Mouse (Mus musculus) CH12.LX (cell line): ENCODE measurements at regions not wholly inside any gene's neighbourhood (a gene's known extent, or its start where the extent isn't known, plus 50 kb on each side); places are given as distances from the start of the nearest gene placed in this dataset.

Experiments
- DNase-seq: peaks from one replicate; pipeline ENCODE4 v3.0.0-alpha.2; 2013; ENCODE audit errors: extremely low read depth
- H3K27ac ChIP-seq: 2 replicates; pipeline ENCODE4 v1.5.1; 2012; ENCODE audit warnings: low read depth, mild to moderate bottlenecking, control low read depth, moderate library complexity; ENCODE audit not compliant: insufficient read depth
- H3K27me3 ChIP-seq: replicated peaks from 2 replicates; pipeline ENCODE3; 2012; ENCODE audit warnings: inconsistent platforms
- H3K36me3 ChIP-seq, 2 experiments: replicated peaks in 1 of 2; 2 replicates each; pipeline versions ENCODE3 to v1.6.1; 2012; ENCODE audit warnings: inconsistent platforms in 1 of 2, low read length in 1 of 2, mild to moderate bottlenecking in 1 of 2, mixed read lengths in 1 of 2, moderate library complexity in 1 of 2; ENCODE audit not compliant: control insufficient read depth in 1 of 2, insufficient read depth in 1 of 2
- H3K4me1 ChIP-seq, 2 experiments: 2 replicates each; pipeline ENCODE4 v1.6.1; 2012; ENCODE audit warnings: inconsistent platforms in 1 of 2, moderate library complexity in 1 of 2; ENCODE audit not compliant: insufficient read depth in 2 of 2, control insufficient read depth in 1 of 2
- H3K4me2 ChIP-seq: 2 replicates; pipeline ENCODE4 v1.6.1; 2012; ENCODE audit warnings: low read depth, mild to moderate bottlenecking, control low read depth; ENCODE audit not compliant: poor library complexity, insufficient read depth, severe bottlenecking
- H3K4me3 ChIP-seq, 3 experiments: fragments of 150-350 bp in 1 of 3; sonication (generic) in 1 of 3; replicated peaks in 1 of 3; 2 replicates each; pipeline versions ENCODE3 to v1.5.1; 2011 to 2012; ENCODE audit warnings: low read depth in 2 of 3, low read length in 2 of 3, mild to moderate bottlenecking in 2 of 3, moderate library complexity in 2 of 3, control low read depth in 1 of 3, improper control_type of control experiment in 1 of 3, inconsistent platforms in 1 of 3, mixed read lengths in 1 of 3; ENCODE audit not compliant: poor library complexity in 1 of 3
- H3K79me2 ChIP-seq: replicated peaks from 2 replicates; pipeline ENCODE4 v1.6.1; 2012; ENCODE audit warnings: mild to moderate bottlenecking, moderate library complexity; ENCODE audit not compliant: control insufficient read depth, poor library complexity, insufficient read depth, severe bottlenecking; ENCODE audit errors: extremely low read depth
- H3K9ac ChIP-seq: 2 replicates; pipeline ENCODE4 v1.6.1; 2012; ENCODE audit warnings: low read depth, mild to moderate bottlenecking, control low read depth, moderate library complexity; ENCODE audit not compliant: insufficient read depth
- H3K9me3 ChIP-seq: replicated peaks from 2 replicates; pipeline ENCODE3; 2012; ENCODE audit warnings: low read length, inconsistent platforms, mixed read lengths
- BHLHE40 ChIP-seq: IDR thresholded peaks from 2 replicates; pipeline ENCODE4 v1.6.1; 2011; ENCODE audit warnings: mild to moderate bottlenecking, low read depth, low read length, improper control_type of control experiment
- CHD1 ChIP-seq: IDR thresholded peaks from 2 replicates; pipeline ENCODE4 v1.6.1; 2012; ENCODE audit warnings: low read depth, low read length, improper control_type of control experiment, inconsistent platforms
- CHD2 ChIP-seq: IDR thresholded peaks from 2 replicates; pipeline ENCODE4 v1.6.1; 2011; ENCODE audit warnings: low read length, improper control_type of control experiment
- ELF1 ChIP-seq: IDR thresholded peaks from 2 replicates; pipeline ENCODE4 v1.6.1; 2014; ENCODE audit warnings: low read depth, mild to moderate bottlenecking, inconsistent platforms, low read length, improper control_type of control experiment
- EP300 ChIP-seq: IDR thresholded peaks from 2 replicates; pipeline ENCODE4 v1.6.1; 2011; ENCODE audit warnings: low read length, improper control_type of control experiment
- IRF4 ChIP-seq: IDR thresholded peaks from 2 replicates; pipeline ENCODE4 v1.6.1; 2014; ENCODE audit warnings: low read depth, mild to moderate bottlenecking, inconsistent platforms, low read length, improper control_type of control experiment
- JUND ChIP-seq: conservative IDR thresholded peaks from 2 replicates; pipeline ENCODE4 v1.6.1; 2011; ENCODE audit warnings: low read depth, low read length, improper control_type of control experiment
- MAFK ChIP-seq: IDR thresholded peaks from 2 replicates; pipeline ENCODE4 v1.6.1; 2011; ENCODE audit warnings: low read length, improper control_type of control experiment; ENCODE audit not compliant: insufficient replicate concordance
- MAZ ChIP-seq: IDR thresholded peaks from 2 replicates; pipeline ENCODE4 v1.6.1; 2012; ENCODE audit warnings: low read depth, mild to moderate bottlenecking, inconsistent platforms, low read length, improper control_type of control experiment, moderate library complexity
- MYC ChIP-seq: IDR thresholded peaks from 2 replicates; pipeline ENCODE4 v1.6.1; 2011; ENCODE audit warnings: low read depth, mild to moderate bottlenecking, improper control_type of control experiment, low read length
- NELFE ChIP-seq: IDR thresholded peaks from 2 replicates; pipeline ENCODE4 v1.6.1; 2011; ENCODE audit warnings: low read depth, low read length, improper control_type of control experiment
- NRF1 ChIP-seq: IDR thresholded peaks from 2 replicates; pipeline ENCODE4 v1.6.1; 2014; ENCODE audit warnings: low read depth, mild to moderate bottlenecking, inconsistent platforms, low read length, improper control_type of control experiment, moderate library complexity
- PAX5 ChIP-seq: IDR thresholded peaks from 2 replicates; pipeline ENCODE4 v1.6.1; 2012; ENCODE audit warnings: low read length, inconsistent platforms, mixed read lengths
- RAD21 ChIP-seq: IDR thresholded peaks from 2 replicates; pipeline ENCODE4 v1.6.1; 2011; ENCODE audit warnings: low read depth, mild to moderate bottlenecking, low read length, improper control_type of control experiment, moderate library complexity
- RCOR1 ChIP-seq: conservative IDR thresholded peaks from 2 replicates; pipeline ENCODE4 v1.6.1; 2012; ENCODE audit warnings: low read depth, mild to moderate bottlenecking, inconsistent platforms, low read length, improper control_type of control experiment
- SIN3A ChIP-seq: IDR thresholded peaks from 2 replicates; pipeline ENCODE4 v1.6.1; 2012; ENCODE audit warnings: low read length, improper control_type of control experiment, inconsistent platforms
- SMC3 ChIP-seq: IDR thresholded peaks from 2 replicates; pipeline ENCODE4 v1.6.1; 2011; ENCODE audit warnings: low read depth, low read length, improper control_type of control experiment
- TBP ChIP-seq: conservative IDR thresholded peaks from 2 replicates; pipeline ENCODE4 v1.6.1; 2011; ENCODE audit warnings: low read depth, low read length, improper control_type of control experiment
- TCF12 ChIP-seq: IDR thresholded peaks from 2 replicates; pipeline ENCODE4 v1.6.1; 2014; ENCODE audit warnings: low read depth, mild to moderate bottlenecking, inconsistent platforms, low read length, improper control_type of control experiment
- USF1 ChIP-seq: IDR thresholded peaks from 2 replicates; pipeline ENCODE4 v1.6.1; 2014; ENCODE audit warnings: low read depth, mild to moderate bottlenecking, inconsistent platforms, low read length, improper control_type of control experiment
- USF2 ChIP-seq: conservative IDR thresholded peaks from 2 replicates; pipeline ENCODE4 v1.6.1; 2011; ENCODE audit warnings: low read depth, low read length, improper control_type of control experiment
- ZC3H11A ChIP-seq: IDR thresholded peaks from 2 replicates; pipeline ENCODE4 v1.6.1; 2012; ENCODE audit warnings: low read depth, mild to moderate bottlenecking, inconsistent platforms, low read length, improper control_type of control experiment
- ZMIZ1 ChIP-seq: IDR thresholded peaks from 2 replicates; pipeline ENCODE4 v1.6.1; 2012; ENCODE audit warnings: low read depth, mild to moderate bottlenecking, inconsistent platforms, low read length, improper control_type of control experiment
- ZNF384 ChIP-seq: IDR thresholded peaks from 2 replicates; pipeline ENCODE4 v1.6.1; 2012; ENCODE audit warnings: low read depth, low read length, improper control_type of control experiment, inconsistent platforms
- dilution Hi-C: fragments of 300-500 bp; cut with MboI; formaldehyde crosslinking; loops from 2 replicates; pipeline ENCODE4 v1.14.3; 2020; ENCODE audit warnings: low sequenced_read_pairs; ENCODE audit not compliant: extremely low pct_unique_long_range_greater_than_20kb, extremely low pct_ligation_motif_present
- in situ Hi-C: fragments of 300-500 bp; cut with MboI; formaldehyde crosslinking; loops from 3 replicates; pipeline ENCODE4 v1.14.3; 2019; ENCODE audit warnings: low sequenced_read_pairs, low pct_ligation_motif_present, low pct_unique_long_range_greater_than_20kb, mixed read lengths

DNA sequence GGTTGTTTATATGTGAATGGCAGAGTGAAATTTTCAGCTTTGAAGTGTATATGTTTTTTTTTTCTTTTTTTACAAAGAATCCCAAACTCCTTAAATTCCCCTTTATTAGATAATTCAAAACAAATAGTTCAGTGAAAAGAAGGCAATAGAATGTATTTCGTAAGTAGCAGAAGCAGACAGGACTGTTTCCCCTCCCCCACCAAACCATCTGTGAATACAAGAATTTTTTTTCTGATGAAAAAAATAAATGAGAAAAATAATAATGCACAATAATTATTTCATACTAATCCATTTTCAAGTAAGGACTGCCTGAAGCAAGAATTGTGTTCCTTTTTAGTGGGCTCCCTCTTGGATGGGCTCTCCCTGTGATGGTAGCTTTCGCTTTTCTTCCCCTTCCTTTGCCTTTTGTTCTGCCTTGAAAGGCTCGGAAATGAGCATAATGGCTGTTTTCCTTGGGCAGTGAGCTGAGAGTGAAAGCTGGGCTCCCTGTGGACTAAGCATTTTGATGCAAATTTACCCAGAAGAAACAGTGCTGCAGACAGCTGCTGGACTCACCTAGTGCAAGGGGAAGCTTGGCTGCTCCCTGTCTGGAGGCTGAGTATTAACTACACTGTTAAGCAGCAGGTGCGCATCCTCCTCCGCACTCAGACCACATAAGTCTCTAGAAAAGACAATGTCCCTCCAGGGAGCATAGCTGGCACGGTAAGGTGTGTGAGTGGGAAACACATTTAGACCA, 388.4 kb downstream of the Plod2 start:
- dilution Hi-C loops = no loop called here
- Histone ChIP-seq H3K9me3 (peaks cover 12% of the 10 kb centered on the region), H3K4me3 (no peak overlapping the region), H3K27me3 (no peaks in the 10 kb centered on the region), H3K36me3 (no peaks in the 10 kb centered on the region), H3K4me2 (no peak overlapping the region), H3K27ac (no peak overlapping the region), H3K4me1 (peaks cover 0 to 7% of the 10 kb centered on the region in 2 experiments; a peak in 2 of 4 replicates), H3K79me2 (no peaks in the 10 kb centered on the region), H3K9ac (no peak overlapping the region)
- in situ Hi-C loops = no loop called here
- DNase-seq = peak; percentile 48
- no peak for TF ChIP-seq ZC3H11A
- TF ChIP-seq EP300 = peak; percentile 37; the same call in 1 of the 2 replicates
- TF ChIP-seq RAD21 = no peak
- no peak for TF ChIP-seq PAX5
- no peak for TF ChIP-seq USF2
- no peak for TF ChIP-seq CHD2
- TF ChIP-seq BHLHE40 = peak; percentile 53
- no peak for TF ChIP-seq MAZ
- TF ChIP-seq ELF1 = no peak
- no peak for TF ChIP-seq MAFK
- TF ChIP-seq SMC3 = no peak
- peak; percentile 26; the same call in 1 of the 2 replicates for TF ChIP-seq TCF12
- no peak for TF ChIP-seq ZMIZ1

DNA sequence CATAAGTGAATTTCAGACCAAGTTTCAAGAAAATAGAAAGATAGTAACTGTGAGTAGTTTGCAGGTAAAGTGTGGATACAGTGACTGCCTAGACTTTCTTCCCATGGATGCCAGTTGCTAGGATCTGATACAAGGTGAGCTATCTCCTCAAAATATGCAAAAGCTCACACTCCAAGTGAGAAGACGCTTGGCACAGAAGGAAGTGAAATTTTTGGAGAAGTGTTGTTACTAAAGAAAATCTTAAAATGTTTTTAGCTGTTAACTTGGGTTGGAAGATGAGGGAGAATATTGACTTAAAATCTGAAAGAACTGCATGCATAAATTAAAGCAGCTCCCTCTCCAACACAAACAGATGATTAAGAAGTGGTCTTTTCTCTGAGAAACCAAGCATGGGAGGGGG, 395.8 kb downstream of the Plod2 start:
- dilution Hi-C loops = no loop called here
- H3K9me3 ChIP-seq = peaks cover 10% of the 10 kb centered on the region
- no peak overlapping the region for H3K9ac ChIP-seq
- no peaks in the 10 kb centered on the region for H3K36me3 ChIP-seq
- no peak overlapping the region for H3K27ac ChIP-seq
- TF ChIP-seq JUND (no peak), NELFE (no peak), MAZ (no peak), ZNF384 (no peak), EP300 (no peak), ZMIZ1 (no peak), TBP (no peak), MYC (no peak), MAFK (no peak), CHD1 (no peak), RCOR1 (no peak), IRF4 (no peak), USF1 (no peak), SIN3A (no peak), USF2 (no peak), NRF1 (no peak), RAD21 (no peak)
- no peaks in the 10 kb centered on the region for H3K27me3 ChIP-seq
- no peaks in the 10 kb centered on the region for H3K4me1 ChIP-seq
- no peaks in the 10 kb centered on the region for H3K79me2 ChIP-seq
- in situ Hi-C loops = no loop called here
- H3K4me3 ChIP-seq = no peak overlapping the region
- H3K4me2 ChIP-seq = no peak overlapping the region
- no peak for DNase-seq
